Mouse (Mus musculus) large intestine, adult 2 months (tissue): ENCODE measurements around the gene Nf2. TPM values are rescaled to one million over a fixed set of nuclear protein-coding genes. Genes with fewer than 3 reads are reported as not detected.

Experiments
- DNase-seq: peaks from one replicate; pipeline ENCODE4 v3.0.0-alpha.2; 2012; ENCODE audit warnings: low read depth, low spot score
- whole genome bisulfite sequencing: fragments of 180-500 bp; shearing (Covaris S2); methylation state at CpG from one replicate; pipeline ENCODE4 v1.1.7; 2018; 5-methylcytosine and 5-hydroxymethylcytosine counted together
- polyA plus RNA-seq: library from polyadenylated mRNA; depleted of rRNA; stranded (reverse); fragments of >200 nt; gene quantifications from 2 replicates; pipeline ENCODE4 v1.2.3, GENCODE M21; 2012; rRNA removed

The Nf2 gene
- polyA plus RNA-seq, 1 experiment, result 35.6 TPM

DNA sequence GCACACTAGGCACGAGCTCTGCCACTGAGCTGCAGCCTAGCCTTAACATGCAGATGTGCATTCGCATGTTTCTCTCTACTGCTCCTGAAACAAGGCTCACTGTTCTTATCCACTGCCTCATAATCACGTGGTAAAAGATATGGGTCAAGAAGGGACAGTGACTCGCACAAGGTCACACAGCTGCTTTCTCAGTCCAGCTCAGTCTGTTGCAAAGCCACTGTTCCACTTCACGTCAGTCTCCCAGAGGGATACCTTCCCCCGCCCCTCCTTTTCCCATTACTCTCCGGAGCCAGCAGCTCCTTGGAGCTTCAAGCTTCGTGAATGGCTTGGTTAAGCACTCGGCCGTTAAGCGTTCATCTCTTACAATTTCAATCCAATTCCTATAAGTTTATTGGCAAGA lies 128.9 kb downstream of the Nf2 start:
- DNase-seq, result no peak
- WGBS, result 67% methylated on average over 11 of the region's 11 CpGs

DNA sequence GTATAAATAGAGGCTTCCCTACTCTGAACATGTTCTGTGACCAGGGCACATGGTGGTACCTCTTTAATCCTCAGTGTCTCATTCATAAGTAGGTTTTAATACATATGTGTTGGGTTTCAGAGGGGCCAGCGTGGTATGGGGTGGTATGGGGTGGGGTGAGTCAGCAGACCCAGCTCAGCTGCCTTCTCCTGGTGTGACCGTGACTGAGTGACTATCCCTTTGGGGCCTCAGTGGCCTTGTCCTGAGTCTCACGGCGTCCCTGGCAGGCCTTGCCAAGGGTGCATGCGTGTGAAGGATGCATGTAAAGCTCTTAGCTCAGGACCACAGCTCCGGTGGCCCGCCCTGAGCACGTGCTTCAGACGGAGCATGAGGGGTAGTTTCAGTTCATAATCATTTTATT lies 129.4 kb downstream of the Nf2 start:
- DNase-seq, result no peak
- WGBS, result 96% methylated on average over 9 of the region's 9 CpGs

DNA sequence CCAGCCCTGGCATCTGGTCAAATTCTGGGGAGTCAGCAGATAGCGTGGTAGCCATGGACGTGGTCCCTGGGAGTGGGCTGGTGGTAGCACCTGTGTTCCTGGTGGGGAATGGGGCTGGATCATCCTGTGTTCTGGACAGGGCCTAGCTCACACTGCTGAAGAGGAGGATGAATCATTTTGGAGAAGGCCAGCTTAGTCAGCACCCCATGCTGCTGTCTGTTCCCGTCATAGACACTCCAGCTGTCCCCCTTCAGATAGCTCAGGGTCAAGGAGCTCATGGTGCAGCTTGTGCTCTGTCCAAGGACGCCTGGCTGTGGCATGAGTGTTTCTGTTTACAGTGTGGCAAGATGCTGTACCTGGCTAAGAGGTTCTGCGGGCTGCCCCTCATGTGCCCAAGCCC lies 130.8 kb downstream of the Nf2 start:
- no peak for DNase-seq
- 79% methylated on average over 5 of the region's 5 CpGs for WGBS

DNA sequence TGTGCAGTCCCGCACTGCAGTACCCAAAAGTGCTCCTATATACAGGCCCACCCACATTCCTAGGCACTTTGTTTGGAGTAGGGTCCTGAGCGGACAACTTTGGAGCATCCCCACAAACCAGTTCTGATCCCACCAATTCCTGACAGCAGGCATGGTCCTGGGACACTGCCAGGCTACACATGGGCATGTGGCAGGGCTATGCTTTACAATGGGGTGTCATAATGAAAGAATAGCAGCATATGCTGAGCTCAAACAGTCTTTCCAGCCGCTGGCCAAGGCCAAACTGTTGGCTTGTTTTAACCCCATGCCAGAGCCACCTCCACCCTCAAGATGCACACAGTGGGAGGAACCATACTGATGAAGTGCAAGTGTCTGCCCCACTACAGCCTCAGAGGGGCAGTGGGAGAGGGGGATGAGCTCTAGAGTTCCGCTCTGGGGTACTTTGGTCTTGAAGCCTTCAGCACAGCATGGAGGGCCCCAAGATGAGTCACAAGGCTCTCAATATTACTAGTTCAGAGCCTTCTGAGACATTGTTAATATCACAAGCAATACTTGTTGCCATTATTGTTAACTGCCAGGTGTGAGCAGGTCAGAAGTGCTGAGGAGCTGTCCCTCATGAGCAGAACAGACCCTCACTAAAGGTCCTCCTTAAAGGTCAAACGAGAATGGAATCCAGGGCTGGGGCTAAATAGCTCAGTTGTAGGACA lies 132.7 kb downstream of the Nf2 start:
- 80% methylated on average over 5 of the region's 5 CpGs for WGBS
- DNase-seq, result no peak

Other genes with a start within 250 kb of the Nf2 start
- gene Gm11032, start 229.5 kb downstream of the Nf2 start, polyA plus RNA-seq, result not detected in 2 replicates
- 16.8 and 22.7 TPM in 2 replicates for gene Ascc2, start 211.8 kb downstream of the Nf2 start, polyA plus RNA-seq
- 1,330 and 1,518 TPM in 2 replicates for gene Uqcr10, start 145.2 kb downstream of the Nf2 start, polyA plus RNA-seq
- gene Zmat5, start 144.9 kb downstream of the Nf2 start, polyA plus RNA-seq, result 51.7 and 52.4 TPM in 2 replicates
- gene Cabp7, start 102.8 kb downstream of the Nf2 start, polyA plus RNA-seq, result 0.04 TPM in 1 of 2 replicates, not detected in the other
- gene Nipsnap1, start 24.4 kb upstream of the Nf2 start, polyA plus RNA-seq, result 26.4 and 70.0 TPM in 2 replicates
- gene Thoc5, start 45.8 kb upstream of the Nf2 start, polyA plus RNA-seq, result 22.3 and 24.6 TPM in 2 replicates
- 0.12 and 0.24 TPM in 2 replicates for gene Nefh, start 98.5 kb upstream of the Nf2 start, polyA plus RNA-seq
- gene Ap1b1, start 137.3 kb upstream of the Nf2 start, polyA plus RNA-seq, result 76.6 and 116 TPM in 2 replicates
- gene Rasl10a, start 208.6 kb upstream of the Nf2 start, polyA plus RNA-seq, result 0.91 and 1.1 TPM in 2 replicates
- gene Gas2l1, start 215.8 kb upstream of the Nf2 start, polyA plus RNA-seq, result 55.7 and 66.2 TPM in 2 replicates
- 19.7 and 20.3 TPM in 2 replicates for gene Rhbdd3, start 249.4 kb upstream of the Nf2 start, polyA plus RNA-seq
- gene Ewsr1, start 249.7 kb upstream of the Nf2 start, polyA plus RNA-seq, result 149 and 350 TPM in 2 replicates